Mouse (Mus musculus): Measurements from ENCODE around the gene Zdhhc20.

DNA sequence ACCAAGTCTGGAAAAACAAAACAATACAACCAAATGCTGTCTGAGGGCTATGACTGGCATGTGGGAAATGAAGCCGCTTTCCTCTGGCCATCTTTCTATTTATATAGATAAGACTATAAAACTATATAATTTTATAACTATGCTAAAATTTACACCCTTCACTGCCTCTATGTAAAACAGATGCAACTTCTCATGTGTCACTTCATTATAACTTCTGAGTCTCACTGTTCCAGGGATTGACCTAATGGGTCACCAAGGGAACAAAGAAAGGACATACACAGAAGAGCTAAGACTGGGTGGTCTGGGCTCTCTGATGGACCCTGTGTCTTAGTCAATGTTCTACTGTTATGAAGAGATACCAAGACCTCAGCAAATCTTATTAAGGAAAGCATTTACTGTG lies 2.9 kb upstream of the Zdhhc20 start:
- TF ChIP-seq POLR2A (IDR thresholded peaks at IDR 0.05; ENCODE audit: low read depth, low read length) (no peak), CTCF (IDR thresholded peaks at IDR 0.05; ENCODE audit: extremely low read depth, insufficient read depth, insufficient read length, insufficient replicate concordance) (no peak)
